10 mouse cellular contexts compared by ENCODE assay signal in the genomic region with DNA sequence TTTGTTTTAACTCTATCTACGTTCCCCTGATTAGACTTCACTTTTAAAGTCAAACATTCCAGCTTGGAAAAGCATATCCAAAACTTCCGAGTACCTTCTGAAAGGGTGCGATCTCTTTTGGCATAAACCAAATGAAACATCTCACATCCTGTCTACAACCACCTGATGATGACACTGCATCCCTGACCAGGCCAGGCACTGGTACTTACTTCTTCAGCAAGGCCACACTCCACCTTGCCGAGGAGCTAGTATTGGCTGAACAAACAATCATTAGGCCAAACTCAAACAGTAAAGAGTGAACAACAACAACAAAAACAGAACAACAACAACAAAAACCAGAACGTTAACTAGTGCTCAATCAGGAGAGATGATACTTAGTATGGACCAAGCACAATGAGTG. TPM values are rescaled to one million over a fixed set of nuclear protein-coding genes. Genes with fewer than 3 reads are reported as not detected.
DNase-seq lines count a peak whose midpoint lies in the region; ATAC-seq and TF ChIP-seq lines count a peak whose summit lies in the region.
"Had no signal": no experiment of that assay in that cellular context is flagged by ENCODE, and none has a peak within 500 bp of the region (broad histone marks: within the 10 kb centered on the region; RNA-seq: fewer than 3 reads in every experiment).

No protein-coding gene starts in this region.

- TF ChIP-seq EP300 in MEL (IDR thresholded peaks at IDR 0.05; ENCODE audit: low read depth in 1 of 2, low read length in 2 of 2): no peak

- H3K4me3 ChIP-seq in heart, embryonic 14.5 days (ENCODE audit: control insufficient read depth in 1 of 2, insufficient read depth in 1 of 2, low read depth in 1 of 2, low read length in 2 of 2): peak overlapping the region; percentile 33 to 83; a peak in 3 of 4 replicates
- H3K4me3 ChIP-seq in MEL (ENCODE audit: control insufficient read depth in 1 of 2, insufficient read depth in 1 of 2, low read depth in 2 of 2, low read length in 2 of 2): peak overlapping the region; percentile 43 to 82
- H3K4me3 ChIP-seq in hindbrain, embryonic 13.5 days: peak overlapping the region; percentile 84
- H3K4me3 ChIP-seq in midbrain, embryonic 10.5 days: peak overlapping the region; percentile 82

- H3K9me3 ChIP-seq in heart, embryonic 14.5 days (ENCODE audit: control insufficient read depth, low read length): no peaks in the 10 kb centered on the region
- H3K9me3 ChIP-seq in MEL (replicated peaks; ENCODE audit: insufficient read depth, low read length): no peaks in the 10 kb centered on the region
- H3K9me3 ChIP-seq in hindbrain, embryonic 13.5 days: no peaks in the 10 kb centered on the region
- H3K9me3 ChIP-seq in midbrain, embryonic 10.5 days (replicated peaks): no peaks in the 10 kb centered on the region

- DNase-seq in heart, postnatal 10 days: no peak
- no peak for DNase-seq in MEL (ENCODE audit: low read depth, low spot score)
- no peak for DNase-seq in midbrain, embryonic 10.5 days (ENCODE audit: low spot score)
- DNase-seq in layer of hippocampus, adult 9-11 months: no peak
- DNase-seq in right cerebral cortex, postnatal 36 days (ENCODE audit: low spot score in 2 of 2): no peak
- DNase-seq: cerebellum, adult 11 months had no signal

- peaks cover 19% of the 10 kb centered on the region for H3K36me3 ChIP-seq in heart, embryonic 14.5 days (ENCODE audit: control insufficient read depth, insufficient read depth, low read length)
- peaks cover 8 to 20% of the 10 kb centered on the region in 2 experiments for H3K36me3 ChIP-seq in MEL (ENCODE audit: control insufficient read depth in 1 of 2, insufficient read depth in 2 of 2, low read length in 2 of 2)
- peaks cover 9% of the 10 kb centered on the region for H3K36me3 ChIP-seq in hindbrain, embryonic 13.5 days
- H3K36me3 ChIP-seq in midbrain, embryonic 10.5 days: peaks cover 40% of the 10 kb centered on the region

- TF ChIP-seq CTCF in MEL (IDR thresholded peaks at IDR 0.05 in 2 of 3, conservative IDR thresholded peaks at IDR 0.05 in 1 of 3; ENCODE audit: control insufficient read depth in 1 of 3, insufficient read depth in 1 of 3, low read depth in 2 of 3, low read length in 3 of 3, poor library complexity in 1 of 3, severe bottlenecking in 1 of 3): no peak

- no peak overlapping the region for H3K27ac ChIP-seq in heart, embryonic 14.5 days (replicated peaks in 1 of 2; ENCODE audit: control insufficient read depth in 1 of 2, insufficient read depth in 1 of 2, low read depth in 2 of 2, low read length in 2 of 2)
- no peak overlapping the region for H3K27ac ChIP-seq in MEL (ENCODE audit: control insufficient read depth, low read depth, low read length)
- no peak overlapping the region for H3K27ac ChIP-seq in hindbrain, embryonic 13.5 days
- H3K27ac ChIP-seq in midbrain, embryonic 10.5 days (replicated peaks): peak overlapping the region; percentile 94

- peak overlapping the region; percentile 84 for H3K4me2 ChIP-seq in heart, embryonic 14.5 days (ENCODE audit: low read length)
- H3K4me2 ChIP-seq in hindbrain, embryonic 13.5 days: peak overlapping the region; percentile 60

- H3K9ac ChIP-seq in heart, embryonic 14.5 days (ENCODE audit: low read length): peak overlapping the region; percentile 93
- peak overlapping the region; percentile 79 for H3K9ac ChIP-seq in MEL (ENCODE audit: control insufficient read depth, low read depth, low read length, poor library complexity, severe bottlenecking)
- peak overlapping the region; percentile 91 for H3K9ac ChIP-seq in hindbrain, embryonic 13.5 days

- intact Hi-C loops in heart, postnatal 10 days (cut with DNase I): no loop called here

- TF ChIP-seq POLR2A in MEL (IDR thresholded peaks at IDR 0.05; ENCODE audit: control insufficient read depth in 1 of 2, insufficient read depth in 1 of 2, low read depth in 1 of 2, low read length in 2 of 2, poor library complexity in 1 of 2): no peak

- WGBS in heart, embryonic 14.5 days: 56% methylated on average over 5 of the region's 5 CpGs
- WGBS in hindbrain, embryonic 13.5 days: 68% methylated on average over 5 of the region's 5 CpGs
- 72% methylated on average over 5 of the region's 5 CpGs for WGBS in midbrain, embryonic 10.5 days

- peaks cover 43% of the 10 kb centered on the region for H3K79me2 ChIP-seq in MEL (ENCODE audit: control insufficient read depth, insufficient read depth, low read length, poor library complexity)

- peaks cover 6 to 15% of the 10 kb centered on the region in 2 experiments for H3K4me1 ChIP-seq in heart, embryonic 14.5 days (ENCODE audit: control insufficient read depth in 2 of 2, insufficient read depth in 2 of 2, low read length in 2 of 2)
- peaks cover 0 to 12% of the 10 kb centered on the region in 2 experiments for H3K4me1 ChIP-seq in MEL (ENCODE audit: control insufficient read depth in 1 of 2, insufficient read depth in 2 of 2, low read length in 2 of 2)
- H3K4me1 ChIP-seq in hindbrain, embryonic 13.5 days (replicated peaks): peaks cover 44% of the 10 kb centered on the region
- peaks cover 30% of the 10 kb centered on the region for H3K4me1 ChIP-seq in midbrain, embryonic 10.5 days

- ATAC-seq in heart, embryonic 14.5 days (ENCODE audit: insufficient number of reproducible peaks, insufficient read depth, low FRiP score, low read depth): no peak
- no peak for ATAC-seq in hindbrain, embryonic 13.5 days (ENCODE audit: low FRiP score)
- no peak for ATAC-seq in monocyte, adult 5-6 weeks (replicated peaks; ENCODE audit: insufficient number of reproducible peaks, low FRiP score, low TSS enrichment, poor library complexity, severe bottlenecking)

- H3K27me3 ChIP-seq in heart, embryonic 14.5 days (ENCODE audit: control insufficient read depth, insufficient read depth, low read length): no peaks in the 10 kb centered on the region
- no peaks in the 10 kb centered on the region for H3K27me3 ChIP-seq in MEL (ENCODE audit: control insufficient read depth in 1 of 2, insufficient read depth in 2 of 2, low read length in 2 of 2)
- H3K27me3 ChIP-seq in hindbrain, embryonic 13.5 days: no peaks in the 10 kb centered on the region
- H3K27me3 ChIP-seq in midbrain, embryonic 10.5 days (ENCODE audit: low read depth, poor library complexity, severe bottlenecking): no peaks in the 10 kb centered on the region

- no peak for TF ChIP-seq RAD21 in MEL (IDR thresholded peaks at IDR 0.05; ENCODE audit: low read depth, low read length)

TF ChIP-seq in MEL, 35 proteins besides CTCF, POLR2A, EP300 and RAD21:
- TF ChIP-seq ZC3H11A (IDR thresholded peaks at IDR 0.05; ENCODE audit: low read depth, low read length): no peak
- no peak for TF ChIP-seq RCOR1 (IDR thresholded peaks at IDR 0.05; ENCODE audit: low read depth, low read length)
- TF ChIP-seq SMC3 (IDR thresholded peaks at IDR 0.05; ENCODE audit: low read depth, low read length): no peak
- TF ChIP-seq MAZ (IDR thresholded peaks at IDR 0.05; ENCODE audit: low read depth, low read length): no peak
- TF ChIP-seq TBP (IDR thresholded peaks at IDR 0.05; ENCODE audit: low read depth, low read length): no peak
- TF ChIP-seq GABPA (IDR thresholded peaks at IDR 0.05; ENCODE audit: low read depth, low read length): no peak
- no peak for TF ChIP-seq TAL1 (IDR thresholded peaks at IDR 0.05; ENCODE audit: low read length)
- no peak for TF ChIP-seq SIN3A (IDR thresholded peaks at IDR 0.05; ENCODE audit: low read length)
- TF ChIP-seq GATA1 (IDR thresholded peaks at IDR 0.05; ENCODE audit: low read depth, low read length): no peak

RNA-seq across cellular contexts. Expression of a gene that starts 1.9 kb away (rescaled TPM):
- polyA plus RNA-seq in heart, embryonic 14.5 days (2014; fragmentation: Nextera tagmentation; extraction: Ambion mirVana): 149 TPM in 2 replicates
- 10 to 100 TPM; 43.2 to 57.8 TPM for total RNA-seq in heart, postnatal 10 days (2021)
- total RNA-seq in MEL (2012; rRNA removed): 95.0 and 112 TPM in 2 replicates
- 10 to 100 TPM in 1 of 2 experiments, not detected in 1; 91.4 TPM for polyA plus RNA-seq in MEL (2012; ENCODE audit: insufficient read depth in 1 of 2, insufficient read length in 2 of 2, low read depth in 1 of 2, low replicate concordance in 2 of 2, missing spikeins in 1 of 2)
- 177 and 180 TPM in 2 replicates for polyA plus RNA-seq in hindbrain, embryonic 13.5 days (2015; fragmentation: Nextera tagmentation; extraction: Ambion mirVana)
- 283 and 312 TPM in 2 replicates for polyA plus RNA-seq in midbrain, embryonic 10.5 days (2016; fragmentation: Nextera tagmentation; extraction: Ambion mirVana)
- 164 to 238 TPM (median 188 TPM) in 3 replicates for total RNA-seq in monocyte, adult 5-6 weeks (2017)

RNA-seq across cellular contexts. Expression of a gene that starts 19.3 kb away (rescaled TPM):
- 1.0 and 1.4 TPM in 2 replicates for polyA plus RNA-seq in heart, embryonic 14.5 days (2014; fragmentation: Nextera tagmentation; extraction: Ambion mirVana)
- total RNA-seq in heart, postnatal 10 days (2021): under 1 TPM; 0.55 to 0.99 TPM
- 1.2 and 2.0 TPM in 2 replicates for total RNA-seq in MEL (2012; rRNA removed)
- polyA plus RNA-seq in MEL (2012; ENCODE audit: insufficient read depth in 1 of 2, insufficient read length in 2 of 2, low read depth in 1 of 2, low replicate concordance in 2 of 2, missing spikeins in 1 of 2): 1 to 10 TPM in 1 of 2 experiments, not detected in 1; 1.3 TPM
- polyA plus RNA-seq in hindbrain, embryonic 13.5 days (2015; fragmentation: Nextera tagmentation; extraction: Ambion mirVana): 15.3 and 16.6 TPM in 2 replicates
- polyA plus RNA-seq in midbrain, embryonic 10.5 days (2016; fragmentation: Nextera tagmentation; extraction: Ambion mirVana): 6.9 and 8.5 TPM in 2 replicates
- total RNA-seq in monocyte, adult 5-6 weeks (2017): not detected in 3 replicates
- total RNA-seq: neutrophil, adult 5-6 weeks had no signal

RNA-seq across cellular contexts. Expression of a gene that starts 24.1 kb away (rescaled TPM):
- 3.9 and 4.7 TPM in 2 replicates for polyA plus RNA-seq in heart, embryonic 14.5 days (2014; fragmentation: Nextera tagmentation; extraction: Ambion mirVana)
- total RNA-seq in heart, postnatal 10 days (2021): 1 to 10 TPM; 7.1 TPM
- 4.2 and 4.7 TPM in 2 replicates for total RNA-seq in MEL (2012; rRNA removed)
- polyA plus RNA-seq in MEL (2012; ENCODE audit: insufficient read depth in 1 of 2, insufficient read length in 2 of 2, low read depth in 1 of 2, low replicate concordance in 2 of 2, missing spikeins in 1 of 2): 1 to 10 TPM in 1 of 2 experiments, not detected in 1; 9.5 TPM
- 17.9 and 18.1 TPM in 2 replicates for polyA plus RNA-seq in hindbrain, embryonic 13.5 days (2015; fragmentation: Nextera tagmentation; extraction: Ambion mirVana)
- polyA plus RNA-seq in midbrain, embryonic 10.5 days (2016; fragmentation: Nextera tagmentation; extraction: Ambion mirVana): 8.2 and 8.8 TPM in 2 replicates
- total RNA-seq in monocyte, adult 5-6 weeks (2017): 14.8 to 26.5 TPM (median 15.0 TPM) in 3 replicates
